Mouse (Mus musculus): ENCODE measurements at regions not wholly inside any gene's neighbourhood (a gene's known extent, or its start where the extent isn't known, plus 50 kb on each side); places are given as distances from the start of the nearest gene placed in this dataset.
A peak's percentile ranks its signal among the peaks of the same experiment; 100 is the strongest.

GRCm38 (mm10) chr9:118405926-118406518 is 72.0 kb upstream of the Eomes start:
- peak; percentile 93 for DNase-seq (ENCODE audit: low read depth, low spot score)

- no peak for DNase-seq (ENCODE audit: low read depth, low spot score)
These were observed 62.0 kb upstream of the Eomes start for GRCm38 (mm10) chr9:118416032-118416431.

- DNase-seq (ENCODE audit: low read depth, low spot score), result no peak
These were observed 61.5 kb upstream of the Eomes start for GRCm38 (mm10) chr9:118416475-118416874.

- DNase-seq (ENCODE audit: low read depth, low spot score), result no peak
These were observed 53.7 kb upstream of the Eomes start for GRCm38 (mm10) chr9:118424344-118424743.
